Comparison of ENCODE assay signal across 14 mouse cellular contexts in genomic region chr1:136773743-136774142, GRCm38 (mm10).
A peak's percentile ranks its signal among the peaks of the same experiment; 100 is the strongest.
DNase-seq lines count a peak whose midpoint lies in the region; ATAC-seq lines count a peak whose summit lies in the region.
"Had no signal": no experiment of that assay in that cellular context is flagged by ENCODE, and none has a peak within 500 bp of the region (broad histone marks: within the 10 kb centered on the region; RNA-seq: fewer than 3 reads in every experiment).

No protein-coding gene starts in this region.

- no peaks in the 10 kb centered on the region for H3K36me3 ChIP-seq in kidney, embryonic 15.5 days
- H3K36me3 ChIP-seq: embryonic facial prominence, embryonic 13.5 days; intestine, embryonic 15.5 days; limb, embryonic 12.5 days had no signal

- no peak overlapping the region for H3K9ac ChIP-seq in kidney, embryonic 15.5 days
- H3K9ac ChIP-seq: embryonic facial prominence, embryonic 13.5 days; intestine, embryonic 15.5 days; limb, embryonic 12.5 days had no signal

- H3K9me3 ChIP-seq in kidney, embryonic 15.5 days (replicated peaks): no peaks in the 10 kb centered on the region
- H3K9me3 ChIP-seq: intestine, embryonic 15.5 days had no signal

- DNase-seq in kidney, adult 9 months: peak; percentile 28
- DNase-seq in retina, embryonic 14.5 days (ENCODE audit: low spot score): peak; percentile 38
- DNase-seq in retina, postnatal 1 day: no peak
- peak; percentile 45 for DNase-seq in WW6 (ENCODE audit: low read depth, low spot score)
- DNase-seq in left cerebral cortex, postnatal 25 days (ENCODE audit: low spot score in 2 of 2): no peak
- DNase-seq: cerebellum, postnatal 10 days; heart, adult 11 months; heart, postnatal 36 days had no signal

- ATAC-seq in kidney, embryonic 15.5 days (replicated peaks; ENCODE audit: low FRiP score): no peak
- ATAC-seq in granulocyte monocyte progenitor cell, adult 5-6 weeks (replicated peaks; ENCODE audit: poor library complexity, severe bottlenecking): no peak
- ATAC-seq: intestine, embryonic 15.5 days had no signal

- intact Hi-C loops in left cerebral cortex, postnatal 25 days (cut with DNase I): no loop called here

- H3K4me2 ChIP-seq in kidney, embryonic 15.5 days: no peak overlapping the region
- H3K4me2 ChIP-seq: embryonic facial prominence, embryonic 13.5 days; intestine, embryonic 15.5 days; limb, embryonic 12.5 days had no signal

- H3K27me3 ChIP-seq in kidney, embryonic 15.5 days: peaks cover 32% of the 10 kb centered on the region
- H3K27me3 ChIP-seq: embryonic facial prominence, embryonic 13.5 days; intestine, embryonic 15.5 days had no signal

- H3K4me3 ChIP-seq in kidney, embryonic 15.5 days (replicated peaks): no peak overlapping the region
- H3K4me3 ChIP-seq: embryonic facial prominence, embryonic 13.5 days; intestine, embryonic 15.5 days; limb, embryonic 12.5 days had no signal

- H3K4me1 ChIP-seq in kidney, embryonic 15.5 days: peaks cover 27% of the 10 kb centered on the region
- H3K4me1 ChIP-seq: intestine, embryonic 15.5 days had no signal

- 91% methylated on average over 6 of the region's 6 CpGs for WGBS in kidney, embryonic 15.5 days

- H3K27ac ChIP-seq in kidney, embryonic 15.5 days: no peak overlapping the region
- H3K27ac ChIP-seq: embryonic facial prominence, embryonic 13.5 days; intestine, embryonic 15.5 days; limb, embryonic 12.5 days; macrophage had no signal

Comparison
In these comparisons a context has a peak if more than half of its experiments do, and no peak if none do; other contexts are left out.
1. DNase-seq: peak in kidney, adult 9 months (single experiment), retina, embryonic 14.5 days (single experiment) and WW6 (single experiment); none in retina, postnatal 1 day (single experiment) and left cerebral cortex, postnatal 25 days (0 of 2).